Mouse (Mus musculus) E14TG2a.4 (cell line): ENCODE measurements at regions not wholly inside any gene's neighbourhood (a gene's known extent, or its start where the extent isn't known, plus 50 kb on each side); places are given as distances from the start of the nearest gene placed in this dataset.

Source experiments
- CTCF ChIP-seq: conservative IDR thresholded peaks from 2 replicates; pipeline ENCODE4 v1.5.1; 2014; ENCODE audit warnings: low read length
- NANOG ChIP-seq: IDR thresholded peaks from 2 replicates; pipeline ENCODE4 v1.6.1; 2014; ENCODE audit warnings: borderline replicate concordance, low read length, mixed read lengths
- POU5F1 ChIP-seq: IDR thresholded peaks from 2 replicates; pipeline ENCODE4 v1.6.1; 2014; ENCODE audit warnings: low read length, borderline replicate concordance

- TF ChIP-seq CTCF (no peak), POU5F1 (no peak), NANOG (no peak)
Observed at GRCm38 (mm10) chr3:54493567-54493966, 132.7 kb downstream of the Postn start.
